Mouse (Mus musculus) CD4-positive, CD25-positive, alpha-beta regulatory T cell (primary cell): ENCODE results near the gene Dach1. TPM values are rescaled to one million over a fixed set of nuclear protein-coding genes. Genes with fewer than 3 reads are reported as not detected.

Source experiments
- polyA plus RNA-seq: library from polyadenylated mRNA; unstranded; fragments of 100-300 nt; shearing (Covaris generic); gene quantifications from one replicate; pipeline ENCODE4 v1.2.1, GENCODE M21; 2017

The Dach1 gene
- polyA plus RNA-seq, result not detected

DNA sequence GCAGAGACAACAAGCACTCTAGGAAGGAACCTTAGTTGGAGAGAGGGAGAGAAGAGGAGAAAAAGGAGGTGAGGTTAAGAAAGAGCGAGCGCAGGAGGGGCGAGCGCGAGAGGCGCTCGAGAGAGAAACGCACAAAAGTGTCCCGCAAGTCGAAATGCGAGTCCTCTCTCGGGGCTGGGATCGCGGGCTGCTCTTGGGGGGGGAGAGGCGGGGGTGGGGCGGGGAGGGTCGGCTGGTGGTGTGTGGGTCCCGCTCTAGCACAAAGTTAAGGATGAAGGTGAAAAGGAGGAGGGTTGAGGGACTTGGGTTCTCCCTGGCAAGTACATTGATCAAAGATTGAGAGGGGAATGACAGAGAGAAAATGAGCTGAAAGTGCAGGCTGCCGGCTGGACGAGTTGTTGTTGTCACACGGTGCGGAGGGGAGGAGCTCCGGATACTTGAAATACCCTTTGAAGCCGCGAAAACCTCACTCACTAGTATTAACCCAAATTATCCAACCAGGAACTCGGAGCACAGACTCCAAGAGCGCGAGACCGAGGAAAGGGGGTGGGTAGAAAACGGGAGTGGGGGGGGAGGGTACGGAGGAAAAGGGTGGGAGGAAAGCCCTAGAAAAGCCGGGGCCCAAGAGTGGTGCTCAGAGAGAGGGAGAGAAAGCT, at the start of gene Dach1:
Gene Dach1, minus strand, starts transcription at position 345 of the 656 bp plus-strand sequence.

